In genomic region chr13:21749387-21750158, GRCm38 (mm10) we compare ENCODE assay signal across 8 mouse cellular contexts. TPM values are rescaled to one million over a fixed set of nuclear protein-coding genes. Genes with fewer than 3 reads are reported as not detected.
DNase-seq lines count a peak whose midpoint lies in the region; TF ChIP-seq lines count a peak whose summit lies in the region.

No protein-coding gene starts in this region.

- TF ChIP-seq CTCF in kidney, adult 2 months (conservative IDR thresholded peaks at IDR 0.05; ENCODE audit: insufficient read depth, insufficient read length, low read depth, low read length) = no peak

- 0 out of 2 replicates have a peak, but pooled peaks cover 1% of the 10 kb centered on the region for H3K27me3 ChIP-seq in kidney, adult 2 months (replicated peaks; ENCODE audit: control insufficient read depth, insufficient read depth, low read length)

- H3K4me1 ChIP-seq in kidney, adult 2 months (ENCODE audit: control insufficient read depth, insufficient read depth, low read length) = no peaks in the 10 kb centered on the region

- peak overlapping the region; percentile 45 for H3K4me3 ChIP-seq in kidney, adult 2 months (ENCODE audit: insufficient read depth, low read depth, low read length)
- H3K4me3 ChIP-seq in macrophage (ENCODE audit: inconsistent target) = peak overlapping the region; percentile 43

- 26% methylated on average over 5 of the region's 5 CpGs for WGBS in kidney, adult 2 months
- WGBS in macrophage (ENCODE audit: missing documents) = 11% methylated on average over 4 of the region's 5 CpGs

- no peak for TF ChIP-seq POLR2A in kidney, adult 2 months (IDR thresholded peaks at IDR 0.05; ENCODE audit: low read depth, low read length)

- no peak for DNase-seq in kidney, adult 2 months
- DNase-seq in kidney, adult 9 months = no peak
- peak; percentile 65 for DNase-seq in R1 (ENCODE audit: low read depth, low spot score)
- peak; percentile 62 for DNase-seq in forelimb bud, embryonic 11.5 days (ENCODE audit: low read depth, low spot score)
- no peak for DNase-seq in adrenal gland, adult 8-10 months
- DNase-seq in adrenal gland, postnatal 25 days = no peak
- DNase-seq in testis, postnatal 14 days (ENCODE audit: low spot score) = no peak

- no peaks in the 10 kb centered on the region for H3K36me3 ChIP-seq in kidney, adult 2 months (ENCODE audit: control insufficient read depth, insufficient read depth, low read length)
- no peaks in the 10 kb centered on the region for H3K36me3 ChIP-seq in macrophage (ENCODE audit: inconsistent target)

- H3K27ac ChIP-seq in kidney, adult 2 months (ENCODE audit: insufficient read depth, low read depth, low read length) = no peak overlapping the region
- H3K27ac ChIP-seq in macrophage = peak overlapping the region; percentile 40

- H3K79me2 ChIP-seq in macrophage (ENCODE audit: inconsistent target) = peaks cover 35% of the 10 kb centered on the region

RNA-seq across cellular contexts. Expression of gene Hist1h4k, which starts 0.7 kb away (rescaled TPM):
- polyA plus RNA-seq in kidney, adult 2 months (2012; rRNA removed) = 2.6 and 6.8 TPM in 2 replicates
- 100 to 1,000 TPM in 1 of 26 experiments, 10 to 100 TPM in 21, not detected in 4; 10.5 to 118 (median 22.6) TPM for total RNA-seq in macrophage (2018; cell fraction: chromatin; rRNA removed)
- total RNA-seq in macrophage (2018; cell fraction: cytosol; rRNA removed) = 100 to 1,000 TPM in 5 of 26 experiments, 10 to 100 TPM in 21; 19.3 to 134 (median 57.4) TPM
- total RNA-seq in macrophage (2018; cell fraction: nucleus; rRNA removed) = 100 to 1,000 TPM in 1 of 26 experiments, 10 to 100 TPM in 21, 1 to 10 TPM in 1, not detected in 3; 9.4 to 159 (median 27.9) TPM
- 3.4 to 5.4 TPM in 2 of 3 replicates, not detected in the other for polyA plus RNA-seq in macrophage (2018)
- total RNA-seq in adrenal gland, adult 8-10 months (2022) = 100 to 1,000 TPM in 3 of 4 experiments, 10 to 100 TPM in 1; 68.3 to 123 (median 109) TPM
- total RNA-seq in adrenal gland, postnatal 25 days (2021) = 152 and 260 TPM in 2 replicates

RNA-seq across cellular contexts. Expression of gene Hist1h2ak, which starts 4.1 kb away (rescaled TPM):
- 0.72 and 0.77 TPM in 2 replicates for polyA plus RNA-seq in kidney, adult 2 months (2012; rRNA removed)
- 10 to 100 TPM in 6 of 26 experiments, 1 to 10 TPM in 9, not detected in 11; 2.4 to 26.8 (median 6.4) TPM for total RNA-seq in macrophage (2018; cell fraction: chromatin; rRNA removed)
- total RNA-seq in macrophage (2018; cell fraction: cytosol; rRNA removed) = 10 to 100 TPM in 24 of 26 experiments, 1 to 10 TPM in 2; 4.7 to 71.9 (median 26.0) TPM
- 10 to 100 TPM in 8 of 26 experiments, 1 to 10 TPM in 14, not detected in 4; 3.0 to 34.5 (median 7.1) TPM for total RNA-seq in macrophage (2018; cell fraction: nucleus; rRNA removed)
- not detected in 3 replicates for polyA plus RNA-seq in macrophage (2018)
- total RNA-seq in adrenal gland, adult 8-10 months (2022) = 10 to 100 TPM in 1 of 4 experiments, 1 to 10 TPM in 3; 6.2 to 10.4 (median 7.6) TPM
- 28.8 and 39.5 TPM in 2 replicates for total RNA-seq in adrenal gland, postnatal 25 days (2021)

RNA-seq across cellular contexts. Expression of gene Hist1h2bn, which starts 4.3 kb away (rescaled TPM):
- not detected in 2 replicates for polyA plus RNA-seq in kidney, adult 2 months (2012; rRNA removed)
- 10 to 100 TPM in 4 of 26 experiments, 1 to 10 TPM in 8, not detected in 14; 4.1 to 19.1 (median 7.1) TPM for total RNA-seq in macrophage (2018; cell fraction: chromatin; rRNA removed)
- 10 to 100 TPM in 20 of 26 experiments, 1 to 10 TPM in 6; 4.3 to 48.3 (median 18.0) TPM for total RNA-seq in macrophage (2018; cell fraction: cytosol; rRNA removed)
- total RNA-seq in macrophage (2018; cell fraction: nucleus; rRNA removed) = 10 to 100 TPM in 3 of 26 experiments, 1 to 10 TPM in 12, not detected in 11; 2.5 to 20.9 (median 5.9) TPM
- 1.4 TPM in 1 of 3 replicates, not detected in the others for polyA plus RNA-seq in macrophage (2018)
- total RNA-seq in adrenal gland, adult 8-10 months (2022) = 10 to 100 TPM; 10.1 to 17.6 (median 15.3) TPM
- total RNA-seq in adrenal gland, postnatal 25 days (2021) = 52.6 and 54.5 TPM in 2 replicates

RNA-seq across cellular contexts. Expression of gene Hist1h4j, which starts 14.7 kb away (rescaled TPM):
- polyA plus RNA-seq in kidney, adult 2 months (2012; rRNA removed) = 0.75 and 1.1 TPM in 2 replicates
- total RNA-seq in macrophage (2018; cell fraction: chromatin; rRNA removed) = 10 to 100 TPM in 2 of 26 experiments, 1 to 10 TPM in 18, not detected in 6; 1.4 to 14.6 (median 3.1) TPM
- 10 to 100 TPM in 10 of 26 experiments, 1 to 10 TPM in 16; 3.0 to 24.7 (median 8.4) TPM for total RNA-seq in macrophage (2018; cell fraction: cytosol; rRNA removed)
- total RNA-seq in macrophage (2018; cell fraction: nucleus; rRNA removed) = 10 to 100 TPM in 6 of 26 experiments, 1 to 10 TPM in 18, not detected in 2; 1.3 to 36.2 (median 4.5) TPM
- not detected in 3 replicates for polyA plus RNA-seq in macrophage (2018)
- 10 to 100 TPM in 3 of 4 experiments, 1 to 10 TPM in 1; 7.2 to 11.3 (median 10.4) TPM for total RNA-seq in adrenal gland, adult 8-10 months (2022)
- total RNA-seq in adrenal gland, postnatal 25 days (2021) = 20.5 and 22.8 TPM in 2 replicates

RNA-seq across cellular contexts. Expression of gene Hist1h2bm, which starts 27.7 kb away (rescaled TPM):
- polyA plus RNA-seq in kidney, adult 2 months (2012; rRNA removed) = 0.24 and 0.38 TPM in 2 replicates
- 1 to 10 TPM in 10 of 26 experiments, not detected in 16; 2.3 to 6.3 (median 3.2) TPM for total RNA-seq in macrophage (2018; cell fraction: chromatin; rRNA removed)
- total RNA-seq in macrophage (2018; cell fraction: cytosol; rRNA removed) = 10 to 100 TPM in 18 of 26 experiments, 1 to 10 TPM in 8; 3.5 to 37.0 (median 11.5) TPM
- 10 to 100 TPM in 2 of 26 experiments, 1 to 10 TPM in 13, not detected in 11; 1.5 to 21.3 (median 2.7) TPM for total RNA-seq in macrophage (2018; cell fraction: nucleus; rRNA removed)
- not detected in 3 replicates for polyA plus RNA-seq in macrophage (2018)
- 1 to 10 TPM; 3.7 to 7.9 (median 5.3) TPM for total RNA-seq in adrenal gland, adult 8-10 months (2022)
- 26.4 and 32.4 TPM in 2 replicates for total RNA-seq in adrenal gland, postnatal 25 days (2021)

Comparison
In these comparisons a context has a peak if more than half of its experiments do, and no peak if none do; other contexts are left out.
1. DNase-seq: peak in R1 (single experiment) and forelimb bud, embryonic 11.5 days (single experiment); none in kidney, adult 2 months (single experiment), kidney, adult 9 months (single experiment), adrenal gland, adult 8-10 months (single experiment), adrenal gland, postnatal 25 days (single experiment) and testis, postnatal 14 days (single experiment).